Mouse (Mus musculus): ENCODE data around the gene Ttc22. TPM values are rescaled to one million over a fixed set of nuclear protein-coding genes. Genes with fewer than 3 reads are reported as not detected.

Gene Ttc22
- not detected in 3 replicates for total RNA-seq (2017)

DNA sequence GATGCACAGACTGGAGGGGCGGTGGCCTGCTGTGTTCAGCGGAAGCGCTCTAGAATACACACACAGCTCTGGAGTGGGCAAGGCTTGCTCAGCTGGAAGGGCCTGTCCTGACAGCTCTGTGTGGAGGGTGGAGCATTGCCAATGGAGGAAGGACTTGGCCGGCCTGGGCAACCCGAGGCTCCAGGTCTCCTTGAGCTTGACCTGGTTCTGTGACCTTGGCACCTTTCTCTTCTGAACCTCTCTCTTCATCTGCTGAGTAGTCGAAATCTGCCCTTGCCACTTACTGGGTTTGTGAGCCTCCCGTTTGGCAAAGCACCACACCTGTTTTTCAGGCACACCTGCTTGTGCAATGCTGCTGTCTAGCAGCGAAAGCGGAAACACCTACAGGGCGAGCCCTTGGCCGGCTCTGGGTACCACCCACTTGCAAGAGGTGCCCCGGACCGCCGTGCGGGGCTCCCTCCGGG lies at the start of gene Ttc22:
Ttc22 (plus strand) TSS at position 403 of the 464 bp plus-strand sequence.
- no peak for ATAC-seq (replicated peaks; ENCODE audit: insufficient number of reproducible peaks, low FRiP score, low TSS enrichment, poor library complexity, severe bottlenecking)

DNA sequence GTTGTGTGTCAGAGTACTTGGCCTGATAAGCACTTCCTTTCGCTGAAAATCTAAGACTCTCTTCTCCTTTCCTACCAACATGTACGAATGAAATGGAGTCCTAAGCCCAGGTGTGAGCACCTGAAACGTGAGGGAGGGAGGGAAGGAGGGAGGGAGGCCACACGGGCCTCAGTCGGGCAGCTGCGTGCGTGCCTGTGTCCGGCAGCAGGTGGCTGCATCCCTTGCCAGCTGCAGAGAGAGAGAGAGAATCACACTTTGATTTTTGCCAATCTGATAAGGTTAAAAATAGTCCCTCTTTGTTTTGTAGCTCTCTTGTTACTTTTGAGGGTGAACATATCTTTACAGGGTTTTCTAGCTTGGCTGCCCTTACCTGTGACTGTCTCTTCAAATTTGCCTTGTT lies 47.2 kb upstream of the Ttc22 start:
- no peak for ATAC-seq (replicated peaks; ENCODE audit: insufficient number of reproducible peaks, low FRiP score, low TSS enrichment, poor library complexity, severe bottlenecking)

DNA sequence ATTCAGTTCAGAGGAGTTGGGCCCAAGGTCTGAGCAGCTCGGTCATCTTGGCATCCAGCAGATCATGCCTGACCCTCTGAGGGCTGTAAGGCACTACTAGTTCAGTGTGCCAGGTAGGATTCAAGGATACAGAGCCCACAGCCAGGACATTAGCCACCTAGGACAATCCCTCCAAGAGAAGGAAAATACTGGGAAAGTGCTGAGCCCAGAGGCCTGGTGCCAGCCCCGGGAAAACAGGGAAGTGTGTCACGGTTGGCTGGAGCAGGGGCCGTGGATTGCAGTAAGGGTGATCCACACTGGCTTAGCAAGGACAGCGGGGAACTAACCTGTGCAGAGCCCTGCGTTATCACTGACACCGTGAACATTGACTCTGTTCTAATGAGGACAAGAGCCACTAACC lies 44.7 kb upstream of the Ttc22 start:
- ATAC-seq (replicated peaks; ENCODE audit: insufficient number of reproducible peaks, low FRiP score, low TSS enrichment, poor library complexity, severe bottlenecking) = no peak

DNA sequence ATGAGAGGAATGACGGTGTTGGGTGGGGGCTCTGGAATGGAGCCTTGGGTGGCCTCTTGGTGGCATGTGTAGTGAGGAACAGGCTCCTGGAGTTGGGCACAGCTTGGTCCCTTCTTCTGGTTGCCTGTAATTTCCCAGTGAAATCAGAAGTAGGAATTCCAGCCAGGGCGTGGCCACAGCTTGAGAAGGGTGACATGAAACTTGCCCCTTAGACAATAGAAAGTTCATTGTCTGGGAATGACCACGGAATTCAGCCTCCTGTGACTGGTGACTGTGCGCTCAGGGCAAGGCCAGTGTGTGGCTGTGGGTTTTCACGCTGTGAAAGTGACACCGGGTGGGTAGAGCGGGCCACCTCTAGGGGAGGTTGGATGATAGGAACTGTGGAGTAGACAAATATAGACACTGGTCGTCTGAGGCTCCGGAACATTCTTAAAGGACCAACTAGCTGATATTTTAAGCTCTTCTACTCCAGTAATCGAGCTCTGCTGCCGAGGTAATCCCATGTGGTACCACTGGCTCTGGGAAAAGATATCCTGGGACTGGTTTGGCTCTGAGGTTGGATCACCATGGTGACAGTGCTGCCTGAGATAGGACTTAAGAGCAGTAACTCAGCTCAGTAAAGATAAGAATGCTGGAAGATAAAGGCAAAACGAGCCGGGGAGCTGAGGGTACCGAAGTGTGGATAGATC lies 40.9 kb upstream of the Ttc22 start:
- no peak for ATAC-seq (replicated peaks; ENCODE audit: insufficient number of reproducible peaks, low FRiP score, low TSS enrichment, poor library complexity, severe bottlenecking)

DNA sequence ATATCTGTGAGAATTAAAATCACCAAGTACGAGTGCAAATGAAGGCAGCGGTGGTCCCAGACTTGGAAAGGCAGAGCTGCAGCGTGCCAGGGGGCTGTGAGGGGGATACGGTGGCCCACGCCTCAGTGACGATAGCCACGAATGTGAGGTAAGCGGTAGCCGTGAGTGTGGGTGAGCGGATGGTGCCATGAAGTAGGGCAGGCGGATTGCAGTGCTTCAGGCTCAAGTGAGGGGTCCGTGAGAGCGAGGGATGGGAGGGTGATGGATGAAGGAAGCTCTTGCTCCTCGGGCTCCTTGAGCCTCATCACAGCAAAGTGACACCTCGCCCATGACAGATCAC lies 40.4 kb upstream of the Ttc22 start:
- ATAC-seq (replicated peaks; ENCODE audit: insufficient number of reproducible peaks, low FRiP score, low TSS enrichment, poor library complexity, severe bottlenecking) = no peak

DNA sequence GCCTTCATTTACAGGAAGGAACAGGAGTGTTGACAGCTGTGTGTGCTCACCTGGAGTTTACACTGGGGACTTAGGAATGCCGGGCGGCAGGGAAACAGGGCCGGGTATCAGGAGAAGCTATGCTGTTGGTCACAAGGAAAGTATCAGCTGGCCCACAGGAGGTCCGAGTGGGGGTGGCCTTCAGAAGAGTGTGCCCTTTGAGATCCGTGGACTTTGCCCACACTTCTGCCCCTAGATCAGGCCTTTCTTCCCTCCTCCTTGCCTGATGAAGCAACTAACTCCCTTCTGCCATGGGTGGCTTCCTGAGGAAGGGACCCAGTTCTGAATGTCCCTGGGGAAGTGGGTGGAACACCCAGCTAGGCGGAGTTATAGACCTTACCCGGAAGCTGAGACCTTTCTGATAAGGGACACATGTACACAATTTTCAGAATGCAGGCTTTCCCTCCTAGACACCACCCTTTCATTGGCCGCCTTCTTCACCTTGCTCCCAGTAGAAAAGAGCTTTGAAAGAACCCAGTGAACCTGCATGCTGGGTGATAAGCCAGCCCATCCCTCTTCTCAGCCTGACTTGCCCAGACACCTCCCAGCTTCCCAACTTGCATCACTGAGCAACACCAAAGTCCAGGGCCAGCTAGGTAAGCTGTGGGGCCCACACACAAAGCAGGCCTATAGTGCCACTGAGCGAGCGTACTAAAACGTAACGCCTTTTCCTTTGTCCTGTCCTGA lies 39.6 kb upstream of the Ttc22 start:
- no peak for ATAC-seq (replicated peaks; ENCODE audit: insufficient number of reproducible peaks, low FRiP score, low TSS enrichment, poor library complexity, severe bottlenecking)

DNA sequence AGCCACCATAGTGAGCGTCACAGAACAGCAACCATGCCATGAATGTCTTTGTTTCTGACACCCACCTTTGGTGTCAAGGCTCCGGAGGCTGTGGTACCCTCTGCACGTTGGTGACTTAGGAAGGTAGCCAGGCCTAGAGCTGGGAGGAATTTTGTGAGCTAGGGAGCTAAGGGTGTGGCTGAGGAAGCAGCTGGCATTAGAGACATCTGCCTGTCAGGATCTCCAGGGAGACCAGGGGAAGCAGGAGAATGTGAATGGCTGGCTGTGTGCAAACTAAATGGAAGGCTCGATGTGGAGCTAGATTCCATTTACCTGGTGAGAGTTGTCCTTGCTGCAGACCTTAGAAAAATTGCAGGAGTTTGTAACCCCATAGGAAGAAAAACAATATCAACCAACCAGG lies 37.6 kb upstream of the Ttc22 start:
- no peak for ATAC-seq (replicated peaks; ENCODE audit: insufficient number of reproducible peaks, low FRiP score, low TSS enrichment, poor library complexity, severe bottlenecking)

DNA sequence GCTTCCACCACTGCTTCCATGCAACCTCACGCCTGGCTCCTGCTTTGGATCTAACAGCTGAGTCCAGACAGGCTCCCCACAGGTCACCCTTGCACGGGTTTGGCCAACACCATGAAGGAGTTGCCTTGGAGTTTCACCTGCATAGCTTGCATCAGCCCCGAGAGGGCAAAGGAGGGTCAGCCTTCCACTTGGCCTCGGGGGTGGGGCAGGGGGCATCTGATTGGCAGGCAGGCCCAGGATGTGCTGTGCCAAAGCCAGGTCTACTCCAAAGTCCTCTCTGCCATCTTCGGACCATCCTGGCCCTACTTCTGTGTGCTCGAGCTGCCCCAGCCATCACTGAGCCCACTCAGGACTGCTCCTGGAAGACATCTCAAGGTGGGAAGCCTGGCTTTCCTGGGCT lies 35.2 kb upstream of the Ttc22 start:
- ATAC-seq (replicated peaks; ENCODE audit: insufficient number of reproducible peaks, low FRiP score, low TSS enrichment, poor library complexity, severe bottlenecking) = no peak

DNA sequence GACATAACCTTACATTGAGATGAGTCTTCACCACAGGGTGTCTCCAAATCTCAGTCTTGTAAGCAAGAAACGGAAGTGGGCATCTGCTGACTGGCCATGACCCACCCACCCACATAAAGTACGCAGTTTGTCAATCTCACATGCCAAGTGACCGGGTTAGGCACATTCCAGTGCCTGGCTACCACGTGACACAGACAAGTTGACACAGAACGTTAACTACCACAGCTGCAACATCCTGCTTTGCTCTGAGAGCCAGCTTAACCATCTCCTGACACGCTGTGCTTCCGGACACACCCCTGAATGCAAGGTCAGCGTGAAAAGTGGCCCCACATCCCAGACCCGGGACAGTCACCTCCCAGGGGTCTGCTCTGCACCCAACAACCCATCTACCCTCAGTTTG lies 32.1 kb upstream of the Ttc22 start:
- ATAC-seq (replicated peaks; ENCODE audit: insufficient number of reproducible peaks, low FRiP score, low TSS enrichment, poor library complexity, severe bottlenecking) = no peak

DNA sequence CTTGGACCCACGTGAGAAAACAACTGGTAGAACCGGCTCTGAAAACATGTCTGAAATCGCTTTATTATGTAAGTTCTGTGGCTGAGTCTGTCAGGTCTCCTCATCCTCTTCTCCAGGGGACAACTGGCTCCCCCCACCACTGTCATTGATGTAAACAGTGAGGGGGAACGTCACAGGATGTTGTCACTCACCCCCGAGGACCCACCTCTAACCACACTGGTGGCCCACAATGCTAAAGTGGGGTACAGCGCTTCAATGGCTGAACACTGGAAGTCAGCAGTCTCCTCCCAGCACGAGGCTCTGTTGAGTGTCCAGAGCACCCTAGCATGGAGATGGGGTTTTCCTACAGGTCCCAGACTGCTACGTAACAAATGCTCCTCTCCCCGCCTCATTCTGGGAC lies 31.4 kb upstream of the Ttc22 start:
- no peak for ATAC-seq (replicated peaks; ENCODE audit: insufficient number of reproducible peaks, low FRiP score, low TSS enrichment, poor library complexity, severe bottlenecking)

DNA sequence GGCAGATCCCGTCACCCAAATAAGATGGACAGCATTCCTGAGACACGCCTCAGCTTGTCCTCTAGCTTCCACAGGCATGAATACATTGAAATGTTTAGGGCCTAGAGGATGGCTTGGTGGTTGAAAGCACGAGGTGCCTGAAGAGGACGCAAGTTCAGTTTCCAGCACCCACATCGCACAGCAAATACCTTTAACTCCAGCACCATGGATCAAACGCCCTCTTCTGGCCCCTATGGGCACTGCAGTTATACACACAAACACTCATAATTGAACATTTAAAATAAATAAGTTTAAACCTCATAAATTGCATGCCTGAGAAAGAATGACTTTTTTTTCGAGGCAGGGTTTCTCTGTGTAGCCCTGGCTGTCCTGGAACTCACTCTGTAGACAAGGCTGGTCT lies 28.6 kb upstream of the Ttc22 start:
- no peak for ATAC-seq (replicated peaks; ENCODE audit: insufficient number of reproducible peaks, low FRiP score, low TSS enrichment, poor library complexity, severe bottlenecking)

DNA sequence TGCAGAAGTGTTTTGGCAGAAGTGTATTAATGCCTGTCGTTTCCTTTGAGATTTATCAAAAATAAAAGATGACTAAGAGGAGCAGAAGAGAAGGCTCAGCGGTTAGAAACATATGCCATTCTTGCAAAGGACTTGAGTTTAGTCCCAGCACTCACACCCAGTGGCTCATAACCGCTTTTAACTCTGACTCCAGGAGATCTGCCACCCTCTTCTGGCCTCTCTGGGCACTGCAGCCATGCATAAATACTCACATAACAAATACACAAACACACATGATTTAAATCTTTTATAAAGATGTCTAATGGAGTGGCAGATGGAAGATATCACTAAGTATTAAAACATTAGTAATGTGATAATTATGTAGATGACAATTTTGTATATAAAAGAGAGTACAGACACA lies 26.0 kb upstream of the Ttc22 start:
- no peak for ATAC-seq (replicated peaks; ENCODE audit: insufficient number of reproducible peaks, low FRiP score, low TSS enrichment, poor library complexity, severe bottlenecking)

DNA sequence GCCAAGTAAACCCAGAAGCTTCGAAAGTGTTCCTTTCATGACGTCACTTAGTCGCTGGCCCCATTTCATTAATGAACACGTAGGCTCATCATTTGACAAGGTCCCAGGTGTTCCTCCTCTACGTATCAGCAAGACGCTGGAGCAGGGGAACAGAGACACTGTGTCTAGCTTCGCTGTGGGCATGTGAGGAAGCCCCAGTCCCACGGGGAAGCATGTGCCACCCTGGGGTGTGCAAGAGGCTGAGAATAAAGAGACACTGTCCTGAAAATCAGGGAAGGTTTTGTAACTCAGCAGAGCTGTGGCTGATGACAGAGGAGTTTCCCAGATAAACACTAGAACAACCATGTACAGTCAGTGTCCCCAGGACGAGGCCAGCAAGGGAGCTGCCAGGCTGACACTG lies 25.2 kb upstream of the Ttc22 start:
- no peak for ATAC-seq (replicated peaks; ENCODE audit: insufficient number of reproducible peaks, low FRiP score, low TSS enrichment, poor library complexity, severe bottlenecking)

DNA sequence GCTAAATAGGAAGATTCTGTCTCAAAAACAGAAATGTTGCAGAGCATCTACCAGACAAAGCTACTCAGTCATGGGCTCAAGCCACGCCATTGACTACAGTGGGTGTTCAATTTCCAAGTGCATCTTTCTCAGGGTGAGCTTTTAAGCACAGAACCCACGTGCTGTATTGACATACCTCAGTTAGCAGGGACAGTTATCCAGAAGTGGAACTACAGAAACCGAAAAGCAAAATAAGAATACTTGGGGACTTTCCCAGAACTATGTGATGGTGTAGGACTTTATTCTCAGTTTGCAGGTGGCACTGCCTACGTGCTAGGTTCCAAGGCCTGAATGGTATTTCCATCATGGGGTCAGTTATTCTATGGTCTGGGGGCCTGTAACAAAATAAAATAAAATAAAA lies 24.5 kb upstream of the Ttc22 start:
- no peak for ATAC-seq (replicated peaks; ENCODE audit: insufficient number of reproducible peaks, low FRiP score, low TSS enrichment, poor library complexity, severe bottlenecking)

DNA sequence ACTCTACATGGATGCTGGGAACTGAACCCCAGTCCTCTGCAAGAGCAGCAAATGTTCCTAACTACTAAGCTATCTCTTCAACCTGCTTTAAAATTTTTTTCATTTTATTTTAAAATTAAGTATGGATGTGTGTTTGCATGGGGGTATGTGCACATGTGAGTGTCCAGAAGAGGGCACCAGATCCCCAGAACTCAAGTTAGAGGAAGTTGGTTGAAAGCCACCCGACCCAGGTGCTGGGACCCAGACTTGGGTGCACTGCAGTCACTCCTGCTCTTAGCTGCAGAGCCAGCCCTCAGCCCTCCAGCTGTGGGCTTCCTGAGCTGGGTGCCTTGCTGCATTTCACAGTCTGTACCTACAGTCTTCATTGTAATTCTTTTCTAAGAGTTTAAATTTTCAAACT lies 22.8 kb upstream of the Ttc22 start:
- ATAC-seq (replicated peaks; ENCODE audit: insufficient number of reproducible peaks, low FRiP score, low TSS enrichment, poor library complexity, severe bottlenecking) = no peak

DNA sequence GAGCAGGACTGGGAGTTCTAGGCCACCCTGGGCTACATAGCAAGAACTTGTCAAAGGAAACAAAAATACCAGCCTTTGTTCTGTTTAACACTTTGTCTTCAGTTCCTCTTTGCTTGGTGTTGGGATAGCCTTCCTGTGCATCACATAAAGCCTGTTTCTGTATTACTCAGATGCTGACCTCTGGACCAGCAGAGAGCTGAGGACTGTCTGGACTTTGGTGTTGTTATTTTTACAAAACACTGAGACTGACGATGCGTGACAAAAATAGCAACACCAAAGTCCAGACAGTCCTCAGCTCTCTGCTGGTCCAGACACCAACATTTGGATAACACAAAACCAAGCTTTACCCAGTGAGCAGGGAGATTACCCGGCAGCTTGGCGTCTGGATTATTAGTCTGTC lies 21.5 kb upstream of the Ttc22 start:
- no peak for ATAC-seq (replicated peaks; ENCODE audit: insufficient number of reproducible peaks, low FRiP score, low TSS enrichment, poor library complexity, severe bottlenecking)

DNA sequence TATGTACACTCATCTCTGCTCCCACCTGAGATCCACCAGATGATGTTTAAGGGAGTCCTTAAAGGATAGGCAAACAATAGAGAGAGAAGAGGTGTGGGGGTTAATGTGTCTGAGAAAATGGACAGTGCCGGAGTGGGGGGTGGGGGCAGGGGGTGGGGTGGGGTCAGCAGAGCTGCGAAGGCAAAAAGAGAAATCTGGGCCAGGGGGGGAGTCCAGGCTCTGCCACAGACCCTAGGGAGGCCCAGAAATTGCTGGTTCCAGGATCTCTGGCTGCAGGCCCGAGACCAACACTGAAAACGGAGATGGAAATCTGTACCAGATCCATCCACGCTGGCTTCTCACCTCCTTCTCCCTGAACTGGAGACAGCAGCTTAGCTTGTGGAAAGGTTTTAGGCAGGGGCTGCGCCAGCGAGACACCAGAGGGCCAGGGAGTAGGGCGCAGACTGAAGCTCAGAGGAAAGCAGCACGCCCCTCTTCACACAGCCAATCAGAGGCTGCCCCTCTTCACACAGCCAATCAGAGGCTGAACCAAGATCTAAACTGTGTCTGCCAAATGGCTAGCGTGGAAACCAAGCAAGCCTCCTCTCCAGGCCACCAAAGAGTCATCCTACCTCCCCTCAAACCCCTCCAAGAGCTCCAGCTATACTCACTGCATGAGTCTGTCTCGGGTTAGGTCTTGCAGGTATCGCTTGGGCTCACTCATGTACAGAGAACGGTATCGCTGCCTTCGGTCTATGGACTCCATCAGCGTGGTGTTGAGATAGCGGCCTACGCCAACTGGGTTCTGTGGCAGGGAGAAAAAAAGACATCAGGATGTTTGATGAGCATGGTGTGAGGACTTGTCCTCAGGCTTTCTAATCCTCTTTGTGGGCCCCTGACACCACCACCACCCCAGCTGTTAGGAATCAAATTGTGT lies 15.3 kb upstream of the Ttc22 start:
- no peak for ATAC-seq (replicated peaks; ENCODE audit: insufficient number of reproducible peaks, low FRiP score, low TSS enrichment, poor library complexity, severe bottlenecking)

DNA sequence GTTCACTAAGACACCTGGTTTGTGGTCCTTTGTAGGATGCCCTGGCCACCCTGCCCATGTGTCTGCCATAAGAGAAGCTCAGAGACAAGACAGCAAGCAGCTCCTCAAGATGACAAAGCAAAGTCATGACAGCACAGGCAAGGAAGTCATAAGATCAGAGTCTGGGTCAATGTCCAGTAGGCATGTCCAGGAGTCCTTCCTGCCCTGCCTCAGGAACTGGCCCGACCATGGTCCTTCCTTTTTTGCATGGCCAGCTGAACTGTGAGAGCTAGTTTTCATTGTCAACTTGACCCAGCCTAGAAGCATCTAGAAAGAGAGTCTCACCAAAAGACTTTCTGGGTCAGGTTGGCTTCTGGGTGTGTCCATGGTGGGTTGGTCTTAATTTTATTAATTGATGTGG lies 14.3 kb upstream of the Ttc22 start:
- ATAC-seq (replicated peaks; ENCODE audit: insufficient number of reproducible peaks, low FRiP score, low TSS enrichment, poor library complexity, severe bottlenecking) = no peak

DNA sequence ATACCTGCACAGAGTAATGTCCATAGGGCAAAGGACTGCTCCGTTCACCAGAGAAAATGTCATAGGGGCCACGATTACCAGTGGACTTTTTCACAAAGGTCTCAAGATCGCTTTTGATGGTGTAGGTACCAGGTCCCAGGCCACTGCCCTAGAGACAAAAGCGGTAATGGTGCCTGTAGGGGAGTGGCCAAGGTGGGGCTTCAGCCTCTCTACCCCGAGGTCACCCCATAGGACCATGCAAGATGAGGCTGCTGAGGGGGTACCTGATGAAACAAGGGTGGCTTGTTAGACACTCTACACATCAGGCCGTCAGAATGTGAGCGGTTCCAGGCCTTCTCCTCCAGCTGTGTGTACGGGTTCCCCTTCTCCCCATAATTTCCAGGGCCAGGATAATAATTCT lies 9.1 kb upstream of the Ttc22 start:
- no peak for ATAC-seq (replicated peaks; ENCODE audit: insufficient number of reproducible peaks, low FRiP score, low TSS enrichment, poor library complexity, severe bottlenecking)

DNA sequence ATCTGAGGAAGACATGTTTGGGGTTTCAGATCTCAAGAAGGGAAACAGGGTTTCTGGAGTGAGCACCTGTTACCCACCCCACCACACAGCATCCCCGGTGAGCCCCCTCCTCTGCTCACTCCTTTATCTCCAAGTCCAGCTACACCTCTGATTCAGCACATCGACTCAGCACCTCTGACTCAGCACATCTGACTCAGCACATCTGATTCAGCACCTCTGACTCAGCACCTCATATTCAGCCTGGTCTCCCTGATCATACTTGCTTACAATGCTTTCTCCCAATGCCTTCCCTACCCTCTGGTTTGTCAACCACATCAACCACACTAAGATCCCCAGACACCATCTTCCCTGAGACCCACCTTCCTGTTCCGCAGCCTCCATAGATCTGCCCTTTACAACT lies 8.7 kb upstream of the Ttc22 start:
- no peak for ATAC-seq (replicated peaks; ENCODE audit: insufficient number of reproducible peaks, low FRiP score, low TSS enrichment, poor library complexity, severe bottlenecking)

Data from monocyte, adult 5-6 weeks (primary cell).